Mouse (Mus musculus) R1 (cell line): ENCODE results near the gene Nags.
"Not testable (repeated sequence)": the region's sequence is repeated elsewhere in the genome, so short reads cannot be mapped to it uniquely, and the experiment has no call there.

Experiments
- DNase-seq: peaks from one replicate; pipeline ENCODE4 v3.0.0-alpha.2; 2018; ENCODE audit warnings: low read depth, low spot score

Nags gene

GRCm38 (mm10) chr11:102156786-102157089 is 11.4 kb downstream of the Nags start:
- DNase-seq = no peak

- not testable (repeated sequence) for DNase-seq
Observed at GRCm38 (mm10) chr11:102158024-102158423, 12.7 kb downstream of the Nags start.

- DNase-seq = no peak
Observed at GRCm38 (mm10) chr11:102159781-102160180, 14.5 kb downstream of the Nags start.

GRCm38 (mm10) chr11:102165971-102166722 is 20.8 kb downstream of the Nags start:
- DNase-seq = no peak

- no peak for DNase-seq
Observed at GRCm38 (mm10) chr11:102167539-102167938, 22.2 kb downstream of the Nags start.

GRCm38 (mm10) chr11:102168689-102169088 is 23.4 kb downstream of the Nags start:
- no peak for DNase-seq

GRCm38 (mm10) chr11:102179836-102180235 is 34.5 kb downstream of the Nags start:
- DNase-seq = no peak

GRCm38 (mm10) chr11:102184253-102184645 is 38.9 kb downstream of the Nags start:
- DNase-seq = no peak

GRCm38 (mm10) chr11:102184646-102185495 is 39.6 kb downstream of the Nags start, which contains the start of gene Lsm12:
Gene Lsm12, minus strand, starts transcription at chr11:102185296.
- DNase-seq = peak; percentile 89

GRCm38 (mm10) chr11:102185677-102186076 is 40.4 kb downstream of the Nags start:
- DNase-seq = no peak

- DNase-seq = no peak
Observed at GRCm38 (mm10) chr11:102186235-102186634, 40.9 kb downstream of the Nags start.

- DNase-seq = no peak
Observed at GRCm38 (mm10) chr11:102188980-102189379, 43.7 kb downstream of the Nags start.

- DNase-seq = peak; percentile 84
Observed at GRCm38 (mm10) chr11:102189461-102190436, 44.4 kb downstream of the Nags start, which contains the start of gene G6pc3. Gene G6pc3, plus strand, starts transcription at chr11:102189620.

GRCm38 (mm10) chr11:102190848-102191247 is 45.5 kb downstream of the Nags start:
- no peak for DNase-seq

- no peak for DNase-seq
Observed at GRCm38 (mm10) chr11:102193657-102194440, 48.5 kb downstream of the Nags start.

- DNase-seq = no peak
Observed at GRCm38 (mm10) chr11:102196018-102196797, 50.9 kb downstream of the Nags start.

GRCm38 (mm10) chr11:102198245-102198644 is 52.9 kb downstream of the Nags start:
- DNase-seq = no peak
